Mouse (Mus musculus) ES-CJ7 (cell line): ENCODE measurements around the gene Cr1l.
A peak's percentile ranks its signal among the peaks of the same experiment; 100 is the strongest.

Source experiments
- DNase-seq: peaks from one replicate; pipeline ENCODE4 v3.0.0; 2011; ENCODE audit warnings: low read depth, low spot score

Gene Cr1l

GRCm38 (mm10) chr1:195130953-195131674, at the start of gene Cr1l:
Cr1l (minus strand) TSS chr1:195131586.
- peak; percentile 95 for DNase-seq

GRCm38 (mm10) chr1:195175980-195176931, 44.9 kb upstream of the Cr1l start, which contains the start of gene Cr2:
Cr2 (minus strand) TSS chr1:195176716.
- DNase-seq: peak; percentile 93

DNA sequence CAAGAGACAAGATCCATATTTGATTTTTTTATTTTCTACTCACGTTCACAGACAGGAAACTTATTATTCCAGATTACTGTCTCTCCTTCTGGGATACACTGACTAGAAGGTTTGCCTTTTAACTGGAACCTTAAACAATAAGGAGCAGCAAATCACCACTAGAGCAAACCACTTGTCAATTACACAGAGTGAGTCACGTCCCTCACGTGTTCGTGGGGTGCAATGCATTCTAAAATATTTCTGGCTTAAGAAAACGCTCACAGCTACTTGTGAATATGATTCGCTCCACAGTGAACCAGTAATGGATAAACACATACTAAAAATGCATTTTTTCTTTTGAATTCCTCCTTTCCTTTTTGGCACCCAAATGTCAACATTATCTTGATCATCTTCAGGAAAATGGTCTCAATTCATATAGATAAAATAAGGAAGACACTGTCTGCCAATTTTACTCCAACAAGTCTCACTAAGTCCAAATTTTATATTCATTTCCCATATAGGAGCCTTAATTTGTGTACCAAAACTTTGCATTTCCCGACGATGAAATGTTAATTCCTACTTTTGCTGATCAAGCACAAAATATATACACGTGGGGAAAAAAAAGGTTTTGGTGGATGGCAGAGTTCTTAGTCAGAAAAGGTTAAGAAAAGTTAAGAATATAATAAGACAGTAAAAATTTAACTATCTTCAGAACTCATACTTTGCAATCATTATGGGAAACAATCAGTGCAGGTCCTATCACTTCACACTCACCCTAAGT, 33.8 kb upstream of the Cr1l start:
- no peak for DNase-seq

DNA sequence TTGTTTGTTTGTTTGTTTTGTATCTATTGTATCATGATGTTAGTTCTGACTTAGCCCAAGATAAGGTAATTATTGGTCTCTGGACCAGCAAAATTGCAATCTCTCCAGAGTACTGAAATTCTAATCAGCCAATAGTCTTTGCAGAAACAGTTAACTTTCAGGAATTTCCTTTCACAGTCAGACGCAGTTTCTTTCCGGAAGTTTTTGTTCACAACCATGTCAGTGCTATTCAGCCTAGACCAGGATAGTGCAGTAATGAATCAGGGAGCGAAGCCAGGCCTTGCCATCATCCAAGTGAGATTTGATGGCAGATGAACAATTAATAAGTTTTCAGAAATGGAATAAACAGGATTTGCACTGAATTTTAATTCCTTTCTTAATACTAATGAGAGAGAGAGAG, 684 bp upstream of the Cr1l start:
- no peak for DNase-seq

- no peak for DNase-seq
Observed at GRCm38 (mm10) chr1:195131675-195132015, 259 bp upstream of the Cr1l start.

GRCm38 (mm10) chr1:195130479-195130878, 907 bp downstream of the Cr1l start:
- peak; percentile 17 for DNase-seq

GRCm38 (mm10) chr1:195129867-195130266, 1.5 kb downstream of the Cr1l start:
- no peak for DNase-seq

GRCm38 (mm10) chr1:195114414-195114813, 17.0 kb downstream of the Cr1l start:
- DNase-seq: no peak

- peak; percentile 50 for DNase-seq
Observed at GRCm38 (mm10) chr1:195113621-195114020, 17.8 kb downstream of the Cr1l start.

- no peak for DNase-seq
Observed at GRCm38 (mm10) chr1:195100693-195101092, 30.7 kb downstream of the Cr1l start.

GRCm38 (mm10) chr1:195098004-195098403, 33.4 kb downstream of the Cr1l start:
- no peak for DNase-seq

GRCm38 (mm10) chr1:195092220-195092720, 39.1 kb downstream of the Cr1l start, which contains the start of gene Cd46:
Cd46 (minus strand) TSS chr1:195092249.
- peak; percentile 85 for DNase-seq

- DNase-seq: no peak
Observed at GRCm38 (mm10) chr1:195091699-195092219, 39.6 kb downstream of the Cr1l start.

GRCm38 (mm10) chr1:195082142-195082541, 49.2 kb downstream of the Cr1l start:
- no peak for DNase-seq
